Mouse (Mus musculus) embryonic facial prominence, embryonic 11.5 days (tissue): Measurements from ENCODE around the gene Gpcpd1. TPM values are rescaled to one million over a fixed set of nuclear protein-coding genes. Genes with fewer than 3 reads are reported as not detected.

Experiments
- ATAC-seq: fragments of 200-750 bp; cut with Nextera tagmentation; replicated peaks from 2 replicates; pipeline ENCODE4 v1.8.0; 2017; ENCODE audit warnings: low read depth; ENCODE audit not compliant: insufficient number of reproducible peaks, low FRiP score, low TSS enrichment
- DNase-seq: peaks from one replicate; pipeline ENCODE4 v3.0.0-alpha.2; 2015; ENCODE audit warnings: low spot score
- H3K27ac ChIP-seq: fragments of 300-500 bp; sonication (generic); replicated peaks from 2 replicates; pipeline ENCODE4 v1.5.1; 2014; ENCODE audit warnings: mild to moderate bottlenecking, low read depth, low read length, control low read depth
- H3K27me3 ChIP-seq: fragments of 300-500 bp; sonication (generic); 2 replicates; pipeline ENCODE4 v1.6.1; 2014; ENCODE audit warnings: mild to moderate bottlenecking, low read length, moderate library complexity, mixed read lengths; ENCODE audit not compliant: control insufficient read depth, insufficient read depth
- H3K36me3 ChIP-seq: fragments of 300-500 bp; sonication (generic); replicated peaks from 2 replicates; pipeline ENCODE4 v1.6.1; 2014; ENCODE audit warnings: low read depth, mild to moderate bottlenecking, low read length, moderate library complexity, mixed read lengths; ENCODE audit not compliant: control insufficient read depth, insufficient read depth
- H3K4me1 ChIP-seq: fragments of 300-500 bp; sonication (generic); 2 replicates; pipeline ENCODE4 v1.6.1; 2014; ENCODE audit warnings: low read length, mixed read lengths; ENCODE audit not compliant: control insufficient read depth, insufficient read depth
- H3K4me2 ChIP-seq: fragments of 300-500 bp; sonication (generic); 2 replicates; pipeline ENCODE4 v1.6.1; 2014; ENCODE audit warnings: low read depth, mild to moderate bottlenecking, control low read depth, low read length, moderate library complexity
- H3K4me3 ChIP-seq: fragments of 300-500 bp; sonication (generic); 2 replicates; pipeline ENCODE4 v1.5.1; 2014; ENCODE audit warnings: low read depth, low read length, control low read depth
- H3K9ac ChIP-seq: fragments of 300-500 bp; sonication (generic); replicated peaks from 2 replicates; pipeline ENCODE4 v1.6.1; 2014; ENCODE audit warnings: mild to moderate bottlenecking, control low read depth, low read length
- H3K9me3 ChIP-seq: fragments of 300-500 bp; sonication (generic); replicated peaks from 2 replicates; pipeline ENCODE4 v1.6.1; 2016; ENCODE audit warnings: mild to moderate bottlenecking, low read length, inconsistent platforms, mixed read lengths; ENCODE audit not compliant: control insufficient read depth
- WGBS: fragments of 180-500 bp; shearing (Covaris S2); extraction: QIAGEN DNeasy Blood & Tissue Kit; methylation state at CpG from one replicate; pipeline ENCODE4 v1.1.7; 2014; 5-methylcytosine and 5-hydroxymethylcytosine counted together
- polyA plus RNA-seq: library from polyadenylated mRNA; unstranded; fragments of >200 nt; fragmentation: Nextera tagmentation; extraction: Ambion mirVana; gene quantifications from 2 replicates; pipeline ENCODE4 v1.2.1, GENCODE M21; 2014

Gene Gpcpd1
- 39.9 and 40.1 TPM in 2 replicates for polyA plus RNA-seq

- Histone ChIP-seq H3K36me3 (no peaks in the 10 kb centered on the region), H3K27me3 (no peaks in the 10 kb centered on the region), H3K4me1 (no peaks in the 10 kb centered on the region), H3K4me2 (no peak within 1 kb of the TSS), H3K27ac (no peak within 1 kb of the TSS), H3K4me3 (no peak within 1 kb of the TSS), H3K9me3 (no peaks in the 10 kb centered on the region), H3K9ac (no peak within 1 kb of the TSS)
- 87% methylated on average over 7 of the region's 7 CpGs for WGBS
- ATAC-seq, result no peak
- no peak for DNase-seq
Measured at GRCm38 (mm10) chr2:132587240-132587779, at the start of gene Gpcpd1. Gpcpd1 (minus strand) TSS chr2:132587729.

- H3K4me3 ChIP-seq, result no peak overlapping the region
- H3K27ac ChIP-seq, result no peak overlapping the region
- 83% methylated on average over 1 of the region's 1 CpGs for WGBS
- no peaks in the 10 kb centered on the region for H3K27me3 ChIP-seq
- no peaks in the 10 kb centered on the region for H3K4me1 ChIP-seq
- H3K36me3 ChIP-seq, result no peaks in the 10 kb centered on the region
- ATAC-seq (no peak), DNase-seq (no peak)
- H3K4me2 ChIP-seq, result no peak overlapping the region
- H3K9ac ChIP-seq, result no peak overlapping the region
- no peaks in the 10 kb centered on the region for H3K9me3 ChIP-seq
Measured at GRCm38 (mm10) chr2:132636534-132636933, 49.0 kb upstream of the Gpcpd1 start.

GRCm38 (mm10) chr2:132628626-132629025 is 41.1 kb upstream of the Gpcpd1 start:
- no peak overlapping the region for H3K4me2 ChIP-seq
- no peaks in the 10 kb centered on the region for H3K36me3 ChIP-seq
- no peaks in the 10 kb centered on the region for H3K9me3 ChIP-seq
- no peak overlapping the region for H3K4me3 ChIP-seq
- no peak overlapping the region for H3K9ac ChIP-seq
- 96% methylated on average over 2 of the region's 2 CpGs for WGBS
- no peaks in the 10 kb centered on the region for H3K4me1 ChIP-seq
- H3K27me3 ChIP-seq, result no peaks in the 10 kb centered on the region
- DNase-seq (no peak), ATAC-seq (no peak)
- no peak overlapping the region for H3K27ac ChIP-seq

- Histone ChIP-seq H3K27ac (no peak overlapping the region), H3K9ac (no peak overlapping the region), H3K27me3 (no peaks in the 10 kb centered on the region), H3K4me1 (no peaks in the 10 kb centered on the region), H3K4me3 (no peak overlapping the region), H3K36me3 (no peaks in the 10 kb centered on the region), H3K4me2 (no peak overlapping the region), H3K9me3 (no peaks in the 10 kb centered on the region)
- DNase-seq, result no peak
- 74% methylated on average over 1 of the region's 1 CpGs for WGBS
- ATAC-seq, result no peak
Measured at GRCm38 (mm10) chr2:132623092-132623491, 35.6 kb upstream of the Gpcpd1 start.

- no peak overlapping the region for H3K4me2 ChIP-seq
- H3K9me3 ChIP-seq, result no peaks in the 10 kb centered on the region
- H3K4me3 ChIP-seq, result no peak overlapping the region
- no peaks in the 10 kb centered on the region for H3K27me3 ChIP-seq
- H3K4me1 ChIP-seq, result no peaks in the 10 kb centered on the region
- no peak overlapping the region for H3K9ac ChIP-seq
- H3K27ac ChIP-seq, result no peak overlapping the region
- ATAC-seq (no peak), DNase-seq (no peak)
- 68% methylated on average over 3 of the region's 3 CpGs for whole genome bisulfite sequencing
- no peaks in the 10 kb centered on the region for H3K36me3 ChIP-seq
Measured at GRCm38 (mm10) chr2:132617693-132618092, 30.2 kb upstream of the Gpcpd1 start.

GRCm38 (mm10) chr2:132613581-132614188 is 26.2 kb upstream of the Gpcpd1 start:
- Histone ChIP-seq H3K27me3 (no peaks in the 10 kb centered on the region), H3K9me3 (no peaks in the 10 kb centered on the region), H3K4me1 (no peaks in the 10 kb centered on the region), H3K9ac (no peak overlapping the region), H3K4me2 (no peak overlapping the region), H3K36me3 (no peaks in the 10 kb centered on the region), H3K27ac (no peak overlapping the region), H3K4me3 (no peak overlapping the region)
- 75% methylated on average over 5 of the region's 5 CpGs for WGBS
- no peak for ATAC-seq
- no peak for DNase-seq

- Histone ChIP-seq H3K9ac (no peak overlapping the region), H3K4me2 (no peak overlapping the region), H3K36me3 (no peaks in the 10 kb centered on the region), H3K9me3 (no peaks in the 10 kb centered on the region), H3K27me3 (no peaks in the 10 kb centered on the region), H3K4me3 (no peak overlapping the region), H3K4me1 (no peaks in the 10 kb centered on the region), H3K27ac (no peak overlapping the region)
- 90% methylated on average over 4 of the region's 4 CpGs for WGBS
- ATAC-seq (no peak), DNase-seq (no peak)
Measured at GRCm38 (mm10) chr2:132611551-132612233, 24.2 kb upstream of the Gpcpd1 start.
